9 mouse cellular contexts compared by ENCODE assay signal in the genomic region with DNA sequence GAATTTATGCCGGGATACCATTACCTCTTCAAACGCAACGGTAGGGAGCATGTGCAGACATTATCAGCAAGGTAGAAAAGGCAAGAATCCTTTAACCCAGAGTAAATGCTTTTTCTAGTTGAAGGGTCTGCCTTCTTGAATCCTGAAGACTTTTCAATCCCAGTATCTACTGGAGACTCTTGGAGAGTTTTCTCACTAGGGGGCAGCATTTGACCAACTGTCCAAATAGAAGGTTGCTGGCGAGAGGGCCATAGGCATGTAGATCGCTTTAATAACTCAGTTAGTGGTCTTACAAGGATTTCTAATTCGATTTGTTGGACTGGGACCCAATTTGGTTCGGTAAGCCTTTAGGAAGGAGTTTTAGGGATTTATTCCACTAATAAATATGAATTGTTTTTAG.
DNase-seq lines count a peak whose midpoint lies in the region; ATAC-seq and TF ChIP-seq lines count a peak whose summit lies in the region.
"Had no signal": no experiment of that assay in that cellular context is flagged by ENCODE, and none has a peak within 500 bp of the region (broad histone marks: within the 10 kb centered on the region; RNA-seq: fewer than 3 reads in every experiment).

No protein-coding gene starts in this region.

- TF ChIP-seq POLR2A in lung, adult 2 months (IDR thresholded peaks at IDR 0.05; ENCODE audit: borderline replicate concordance, extremely low read depth, low read depth, low read length), result no peak
- TF ChIP-seq POLR2A in cortical plate, adult 2 months (IDR thresholded peaks at IDR 0.05; ENCODE audit: extremely low read depth, insufficient read depth, low read length), result no peak

- no peak overlapping the region for H3K4me3 ChIP-seq in forebrain, embryonic 10.5 days
- H3K4me3 ChIP-seq in forebrain, embryonic 13.5 days, result no peak overlapping the region
- no peak overlapping the region for H3K4me3 ChIP-seq in lung, embryonic 14.5 days (ENCODE audit: low read depth, low read length)
- no peak overlapping the region for H3K4me3 ChIP-seq in lung, adult 2 months (replicated peaks; ENCODE audit: extremely low read depth, low read depth, low read length)
- no peak overlapping the region for H3K4me3 ChIP-seq in cortical plate, adult 2 months (ENCODE audit: insufficient read depth, low read length)
- H3K4me3 ChIP-seq: limb, embryonic 13.5 days had no signal

- H3K9me3 ChIP-seq in forebrain, embryonic 10.5 days, result no peaks in the 10 kb centered on the region
- no peaks in the 10 kb centered on the region for H3K9me3 ChIP-seq in forebrain, embryonic 13.5 days (replicated peaks)
- no peaks in the 10 kb centered on the region for H3K9me3 ChIP-seq in lung, embryonic 14.5 days (ENCODE audit: low read depth, low read length)
- H3K9me3 ChIP-seq: limb, embryonic 13.5 days had no signal

- H3K36me3 ChIP-seq in forebrain, embryonic 10.5 days (replicated peaks), result no peaks in the 10 kb centered on the region
- H3K36me3 ChIP-seq in forebrain, embryonic 13.5 days (ENCODE audit: poor library complexity, severe bottlenecking), result no peaks in the 10 kb centered on the region
- H3K36me3 ChIP-seq in lung, embryonic 14.5 days (ENCODE audit: insufficient read depth), result no peaks in the 10 kb centered on the region
- H3K36me3 ChIP-seq: limb, embryonic 13.5 days had no signal

- WGBS in forebrain, embryonic 10.5 days, result 40% methylated on average over 7 of the region's 7 CpGs
- 40% methylated on average over 7 of the region's 7 CpGs for WGBS in forebrain, embryonic 13.5 days
- 36% methylated on average over 7 of the region's 7 CpGs for WGBS in lung, embryonic 14.5 days
- WGBS in lung, adult 2 months, result 34% methylated on average over 7 of the region's 7 CpGs

- H3K9ac ChIP-seq in forebrain, embryonic 13.5 days, result no peak overlapping the region
- no peak overlapping the region for H3K9ac ChIP-seq in lung, embryonic 14.5 days
- H3K9ac ChIP-seq: limb, embryonic 13.5 days had no signal

- H3K4me2 ChIP-seq in forebrain, embryonic 13.5 days, result no peak overlapping the region
- no peak overlapping the region for H3K4me2 ChIP-seq in lung, embryonic 14.5 days
- H3K4me2 ChIP-seq: limb, embryonic 13.5 days had no signal

- H3K4me1 ChIP-seq in forebrain, embryonic 10.5 days, result no peaks in the 10 kb centered on the region
- no peaks in the 10 kb centered on the region for H3K4me1 ChIP-seq in forebrain, embryonic 13.5 days
- no peaks in the 10 kb centered on the region for H3K4me1 ChIP-seq in lung, embryonic 14.5 days (ENCODE audit: insufficient read depth)
- H3K4me1 ChIP-seq in lung, adult 2 months (ENCODE audit: control insufficient read depth, insufficient read depth, low read length), result no peaks in the 10 kb centered on the region
- no peaks in the 10 kb centered on the region for H3K4me1 ChIP-seq in cortical plate, adult 2 months (ENCODE audit: control insufficient read depth, insufficient read depth, low read length)
- H3K4me1 ChIP-seq: limb, embryonic 13.5 days had no signal

- DNase-seq in forebrain, embryonic 10.5 days (ENCODE audit: extremely low spot score, low spot score), result peak; percentile 42
- peak; percentile 90 for DNase-seq in lung, embryonic 14.5 days
- DNase-seq in lung, adult 2 months, result no peak
- DNase-seq in layer of hippocampus, postnatal 14 days (ENCODE audit: low spot score in 2 of 2), result peak; percentile 26 to 66
- peak; percentile 5 to 14 for DNase-seq in right cerebral cortex, postnatal 36 days (ENCODE audit: low spot score in 2 of 2)
- DNase-seq in thymus, postnatal 10 days (ENCODE audit: low spot score in 2 of 2), result no peak

- TF ChIP-seq CTCF in lung, embryonic 14.5 days (IDR thresholded peaks at IDR 0.05; ENCODE audit: low read depth), result peak; percentile 67
- no peak for TF ChIP-seq CTCF in lung, adult 2 months (IDR thresholded peaks at IDR 0.05; ENCODE audit: insufficient read depth, low read length)
- peak; percentile 51 for TF ChIP-seq CTCF in cortical plate, adult 2 months (IDR thresholded peaks at IDR 0.05; ENCODE audit: extremely low read depth, insufficient read depth, low read length)

- H3K27me3 ChIP-seq in forebrain, embryonic 10.5 days (ENCODE audit: poor library complexity, severe bottlenecking), result no peaks in the 10 kb centered on the region
- H3K27me3 ChIP-seq in forebrain, embryonic 13.5 days, result 0 out of 2 replicates have a peak, but pooled peaks cover 3% of the 10 kb centered on the region
- no peaks in the 10 kb centered on the region for H3K27me3 ChIP-seq in lung, embryonic 14.5 days (ENCODE audit: insufficient read depth, low read length)

- ATAC-seq in forebrain, embryonic 13.5 days, result no peak
- ATAC-seq in lung, embryonic 14.5 days (ENCODE audit: insufficient read depth), result no peak

- no peak overlapping the region for H3K27ac ChIP-seq in forebrain, embryonic 10.5 days
- H3K27ac ChIP-seq in forebrain, embryonic 13.5 days, result no peak overlapping the region
- H3K27ac ChIP-seq in lung, embryonic 14.5 days (ENCODE audit: low read depth), result no peak overlapping the region
- H3K27ac ChIP-seq in cortical plate, adult 2 months (ENCODE audit: insufficient read depth, low read length), result no peak overlapping the region
- H3K27ac ChIP-seq: limb, embryonic 13.5 days had no signal

Comparison
In these comparisons a context has a peak if more than half of its experiments do, and no peak if none do; other contexts are left out.
1. DNase-seq: peak in forebrain, embryonic 10.5 days (single experiment), lung, embryonic 14.5 days (single experiment), layer of hippocampus, postnatal 14 days (2 of 2) and right cerebral cortex, postnatal 36 days (2 of 2); none in lung, adult 2 months (single experiment) and thymus, postnatal 10 days (0 of 2).